In genomic region chr6:82763871-82764503, GRCm38 (mm10) we compare ENCODE assay signal across 10 mouse cellular contexts. TPM values are rescaled to one million over a fixed set of nuclear protein-coding genes. Genes with fewer than 3 reads are reported as not detected.
DNase-seq lines count a peak whose midpoint lies in the region; ATAC-seq and TF ChIP-seq lines count a peak whose summit lies in the region.
"Had no signal": no experiment of that assay in that cellular context is flagged by ENCODE, and none has a peak within 500 bp of the region (broad histone marks: within the 10 kb centered on the region; RNA-seq: fewer than 3 reads in every experiment).

No protein-coding gene starts in this region.

- H3K4me3 ChIP-seq in hindbrain, postnatal 0 days (ENCODE audit: low read length), result no peak overlapping the region
- H3K4me3 ChIP-seq in hindbrain, embryonic 12.5 days, result no peak overlapping the region
- peak overlapping the region; percentile 16; the same call in 1 of the 2 replicates for H3K4me3 ChIP-seq in heart, embryonic 15.5 days
- peak overlapping the region; percentile 85 for H3K4me3 ChIP-seq in megakaryocyte, embryonic 14.5 days (replicated peaks)
- H3K4me3 ChIP-seq: embryonic facial prominence, embryonic 13.5 days; left cerebral cortex, adult 2 months had no signal

- H3K4me1 ChIP-seq in hindbrain, postnatal 0 days (ENCODE audit: insufficient read depth, low read length), result no peaks in the 10 kb centered on the region
- H3K4me1 ChIP-seq in hindbrain, embryonic 12.5 days, result peaks cover 4% of the 10 kb centered on the region; the same call in 1 of the 2 replicates
- peaks cover 52% of the 10 kb centered on the region for H3K4me1 ChIP-seq in heart, embryonic 15.5 days (replicated peaks)
- H3K4me1 ChIP-seq in megakaryocyte, embryonic 14.5 days, result peaks cover 93% of the 10 kb centered on the region

- H3K36me3 ChIP-seq in hindbrain, postnatal 0 days (ENCODE audit: insufficient read depth, low read length), result no peaks in the 10 kb centered on the region
- no peaks in the 10 kb centered on the region; the same call in 1 of the 2 replicates for H3K36me3 ChIP-seq in hindbrain, embryonic 12.5 days
- H3K36me3 ChIP-seq in heart, embryonic 15.5 days, result no peaks in the 10 kb centered on the region
- peaks cover 57% of the 10 kb centered on the region for H3K36me3 ChIP-seq in megakaryocyte, embryonic 14.5 days (replicated peaks; ENCODE audit: low read length)

- DNase-seq in hindbrain, postnatal 0 days (ENCODE audit: low spot score), result peak; percentile 5
- peak; percentile 60 for DNase-seq in ES-CJ7 (ENCODE audit: low read depth, low spot score)
- DNase-seq in retina, embryonic 14.5 days (ENCODE audit: low spot score), result no peak
- no peak for DNase-seq in kidney, adult 11 months
- DNase-seq in thymus, postnatal 36 days, result no peak

- H3K9me3 ChIP-seq in hindbrain, postnatal 0 days (ENCODE audit: low read length), result no peaks in the 10 kb centered on the region
- H3K9me3 ChIP-seq in hindbrain, embryonic 12.5 days (replicated peaks), result no peaks in the 10 kb centered on the region
- no peaks in the 10 kb centered on the region for H3K9me3 ChIP-seq in heart, embryonic 15.5 days (replicated peaks)
- no peaks in the 10 kb centered on the region for H3K9me3 ChIP-seq in megakaryocyte, embryonic 14.5 days
- H3K9me3 ChIP-seq: embryonic facial prominence, embryonic 13.5 days had no signal

- no peak for ATAC-seq in hindbrain, postnatal 0 days
- no peak for ATAC-seq in hindbrain, embryonic 12.5 days (ENCODE audit: low FRiP score)
- ATAC-seq in heart, embryonic 15.5 days (replicated peaks; ENCODE audit: insufficient number of reproducible peaks, insufficient read depth, low FRiP score, low read depth), result peak; percentile 68

- no peak overlapping the region for H3K27ac ChIP-seq in hindbrain, postnatal 0 days
- H3K27ac ChIP-seq in hindbrain, embryonic 12.5 days, result no peak overlapping the region
- H3K27ac ChIP-seq in heart, embryonic 15.5 days, result peak overlapping the region; percentile 94
- H3K27ac ChIP-seq: embryonic facial prominence, embryonic 13.5 days; left cerebral cortex, adult 2 months had no signal

- H3K9ac ChIP-seq in hindbrain, postnatal 0 days (replicated peaks; ENCODE audit: low read length), result no peak overlapping the region
- H3K9ac ChIP-seq in hindbrain, embryonic 12.5 days, result no peak overlapping the region
- 0 out of 2 replicates have a peak overlapping the region, but pooled peaks have one; percentile 35 for H3K9ac ChIP-seq in heart, embryonic 15.5 days
- H3K9ac ChIP-seq: embryonic facial prominence, embryonic 13.5 days had no signal

- no peak overlapping the region for H3K4me2 ChIP-seq in hindbrain, postnatal 0 days (ENCODE audit: low read depth, low read length)
- no peak overlapping the region for H3K4me2 ChIP-seq in hindbrain, embryonic 12.5 days (replicated peaks)
- H3K4me2 ChIP-seq in heart, embryonic 15.5 days, result peak overlapping the region; percentile 51
- H3K4me2 ChIP-seq: embryonic facial prominence, embryonic 13.5 days had no signal

- no peak for TF ChIP-seq CTCF in hindbrain, postnatal 0 days (IDR thresholded peaks at IDR 0.05; ENCODE audit: low read depth)

- 52% methylated on average over 9 of the region's 9 CpGs for WGBS in hindbrain, postnatal 0 days
- WGBS in hindbrain, embryonic 12.5 days, result 50% methylated on average over 9 of the region's 9 CpGs
- WGBS in heart, embryonic 15.5 days, result 7% methylated on average over 9 of the region's 9 CpGs

- H3K27me3 ChIP-seq in hindbrain, postnatal 0 days (ENCODE audit: insufficient read depth, low read length), result no peaks in the 10 kb centered on the region
- no peaks in the 10 kb centered on the region for H3K27me3 ChIP-seq in hindbrain, embryonic 12.5 days
- H3K27me3 ChIP-seq in heart, embryonic 15.5 days, result no peaks in the 10 kb centered on the region
- no peaks in the 10 kb centered on the region for H3K27me3 ChIP-seq in megakaryocyte, embryonic 14.5 days (replicated peaks)
- H3K27me3 ChIP-seq: embryonic facial prominence, embryonic 13.5 days had no signal

RNA-seq across cellular contexts. Expression of gene Hk2, which starts 10.3 kb away (rescaled TPM):
- total RNA-seq in hindbrain, postnatal 0 days (2014; rRNA removed), result 6.0 and 13.0 TPM in 2 replicates
- polyA plus RNA-seq in hindbrain, postnatal 0 days (2015; fragmentation: Nextera tagmentation; extraction: Ambion mirVana), result 2.6 and 3.6 TPM in 2 replicates
- polyA plus RNA-seq in hindbrain, embryonic 12.5 days (2016; fragmentation: Nextera tagmentation; extraction: Ambion mirVana), result 9.5 and 11.8 TPM in 2 replicates
- polyA plus RNA-seq in heart, embryonic 15.5 days (2015; fragmentation: Nextera tagmentation; extraction: Ambion mirVana), result 30.2 and 31.0 TPM in 2 replicates
- 7.6 and 8.6 TPM in 2 replicates for polyA plus RNA-seq in megakaryocyte, embryonic 14.5 days (2012; ENCODE audit: insufficient read depth, low replicate concordance)

RNA-seq across cellular contexts. Expression of gene Pole4, which starts 58.8 kb away (rescaled TPM):
- total RNA-seq in hindbrain, postnatal 0 days (2014; rRNA removed), result 55.7 and 68.4 TPM in 2 replicates
- 136 and 142 TPM in 2 replicates for polyA plus RNA-seq in hindbrain, postnatal 0 days (2015; fragmentation: Nextera tagmentation; extraction: Ambion mirVana)
- 94.6 and 99.0 TPM in 2 replicates for polyA plus RNA-seq in hindbrain, embryonic 12.5 days (2016; fragmentation: Nextera tagmentation; extraction: Ambion mirVana)
- polyA plus RNA-seq in heart, embryonic 15.5 days (2015; fragmentation: Nextera tagmentation; extraction: Ambion mirVana), result 78.0 and 81.7 TPM in 2 replicates
- 10.4 and 62.9 TPM in 2 replicates for polyA plus RNA-seq in megakaryocyte, embryonic 14.5 days (2012; ENCODE audit: insufficient read depth, low replicate concordance)

Comparison
In these comparisons a context has a peak if more than half of its experiments do, and no peak if none do; other contexts are left out.
1. DNase-seq: peak in hindbrain, postnatal 0 days (single experiment) and ES-CJ7 (single experiment); none in retina, embryonic 14.5 days (single experiment), kidney, adult 11 months (single experiment) and thymus, postnatal 36 days (0 of 2).
2. H3K4me3 ChIP-seq: peak in heart, embryonic 15.5 days (single experiment) and megakaryocyte, embryonic 14.5 days (single experiment); none in hindbrain, postnatal 0 days (single experiment) and hindbrain, embryonic 12.5 days (single experiment).